Mouse (Mus musculus): ENCODE measurements around the gene Cog7.
A peak's percentile ranks its signal among the peaks of the same experiment; 100 is the strongest.

Cog7 gene

GRCm38 (mm10) chr7:121899311-121899710 is 82.2 kb downstream of the Cog7 start:
- DNase-seq (ENCODE audit: inconsistent ontology term): no peak

GRCm38 (mm10) chr7:121896689-121897088 is 84.8 kb downstream of the Cog7 start:
- no peak for DNase-seq (ENCODE audit: inconsistent ontology term)

GRCm38 (mm10) chr7:121890636-121891360 is 90.7 kb downstream of the Cog7 start:
- DNase-seq (ENCODE audit: inconsistent ontology term): no peak

- no peak for DNase-seq (ENCODE audit: inconsistent ontology term)
Observed at GRCm38 (mm10) chr7:121880246-121880645, 101.3 kb downstream of the Cog7 start.

- DNase-seq (ENCODE audit: inconsistent ontology term): no peak
Observed at GRCm38 (mm10) chr7:121874784-121875183, 106.7 kb downstream of the Cog7 start.

- DNase-seq (ENCODE audit: inconsistent ontology term): no peak
Observed at GRCm38 (mm10) chr7:121873998-121874397, 107.5 kb downstream of the Cog7 start.

GRCm38 (mm10) chr7:121871631-121872030 is 109.9 kb downstream of the Cog7 start:
- no peak for DNase-seq (ENCODE audit: inconsistent ontology term)

GRCm38 (mm10) chr7:121864858-121865585 is 116.5 kb downstream of the Cog7 start, which contains the start of gene Scnn1b:
TSS of gene Scnn1b (plus strand) at chr7:121865038.
- DNase-seq (ENCODE audit: inconsistent ontology term): peak; percentile 17

GRCm38 (mm10) chr7:121858939-121859338 is 122.6 kb downstream of the Cog7 start:
- no peak for DNase-seq (ENCODE audit: inconsistent ontology term)

- peak; percentile 62 for DNase-seq (ENCODE audit: inconsistent ontology term)
Observed at GRCm38 (mm10) chr7:121857177-121857884, 124.2 kb downstream of the Cog7 start.

- no peak for DNase-seq (ENCODE audit: inconsistent ontology term)
Observed at GRCm38 (mm10) chr7:121848537-121849168, 132.9 kb downstream of the Cog7 start.

GRCm38 (mm10) chr7:121845964-121846363 is 135.5 kb downstream of the Cog7 start:
- DNase-seq (ENCODE audit: inconsistent ontology term): no peak

GRCm38 (mm10) chr7:121842234-121842633 is 139.3 kb downstream of the Cog7 start:
- DNase-seq (ENCODE audit: inconsistent ontology term): no peak

GRCm38 (mm10) chr7:121840810-121841209 is 140.7 kb downstream of the Cog7 start:
- DNase-seq (ENCODE audit: inconsistent ontology term): no peak

- no peak for DNase-seq (ENCODE audit: inconsistent ontology term)
Observed at GRCm38 (mm10) chr7:121836827-121837226, 144.7 kb downstream of the Cog7 start.

- no peak for DNase-seq (ENCODE audit: inconsistent ontology term)
Observed at GRCm38 (mm10) chr7:121835392-121835791, 146.1 kb downstream of the Cog7 start.
